Mouse (Mus musculus) right cerebral cortex, adult 2 months (tissue): ENCODE results near the gene Gm10228.
"Not testable (repeated sequence)": the region's sequence is repeated elsewhere in the genome, so short reads cannot be mapped to it uniquely, and the experiment has no call there.

ENCODE experiments used
- DNase-seq, 2 experiments: peaks; one replicate each; pipeline ENCODE4 v3.0.0; 2021 to 2022; ENCODE audit warnings: low spot score in 2 of 2

Gm10228 gene

GRCm38 (mm10) chr16:89041372-89041771 is at the start of gene Gm10228:
TSS of gene Gm10228 (minus strand) at chr16:89041472.
- DNase-seq, result not testable (repeated sequence)

GRCm38 (mm10) chr16:89071041-89071440 is 29.8 kb upstream of the Gm10228 start:
- DNase-seq, result not testable (repeated sequence)

GRCm38 (mm10) chr16:89063902-89064301 is 22.6 kb upstream of the Gm10228 start, which contains the start of gene 1110025L11Rik:
TSS of gene 1110025L11Rik (minus strand) at chr16:89064002.
- not testable (repeated sequence) for DNase-seq

- DNase-seq, result no peak
Observed at GRCm38 (mm10) chr16:89047783-89048182, 6.5 kb upstream of the Gm10228 start, which contains the start of gene Krtap6-5. TSS of gene Krtap6-5 (minus strand) at chr16:89047883.

GRCm38 (mm10) chr16:89031399-89031798 is 9.9 kb downstream of the Gm10228 start, which contains the start of gene Krtap6-1:
TSS of gene Krtap6-1 (plus strand) at chr16:89031699.
- DNase-seq, result not testable (repeated sequence)

- DNase-seq, result not testable (repeated sequence)
Observed at GRCm38 (mm10) chr16:89014984-89015383, 26.3 kb downstream of the Gm10228 start, which contains the start of gene Gm10229. TSS of gene Gm10229 (plus strand) at chr16:89015284.

- no peak for DNase-seq
Observed at GRCm38 (mm10) chr16:89013973-89014372, 27.3 kb downstream of the Gm10228 start.

- no peak for DNase-seq
Observed at GRCm38 (mm10) chr16:89010659-89011058, 30.6 kb downstream of the Gm10228 start, which contains the start of gene Krtap22-2. TSS of gene Krtap22-2 (minus strand) at chr16:89010759.
